Mouse (Mus musculus): ENCODE data around the gene Tead3.

DNA sequence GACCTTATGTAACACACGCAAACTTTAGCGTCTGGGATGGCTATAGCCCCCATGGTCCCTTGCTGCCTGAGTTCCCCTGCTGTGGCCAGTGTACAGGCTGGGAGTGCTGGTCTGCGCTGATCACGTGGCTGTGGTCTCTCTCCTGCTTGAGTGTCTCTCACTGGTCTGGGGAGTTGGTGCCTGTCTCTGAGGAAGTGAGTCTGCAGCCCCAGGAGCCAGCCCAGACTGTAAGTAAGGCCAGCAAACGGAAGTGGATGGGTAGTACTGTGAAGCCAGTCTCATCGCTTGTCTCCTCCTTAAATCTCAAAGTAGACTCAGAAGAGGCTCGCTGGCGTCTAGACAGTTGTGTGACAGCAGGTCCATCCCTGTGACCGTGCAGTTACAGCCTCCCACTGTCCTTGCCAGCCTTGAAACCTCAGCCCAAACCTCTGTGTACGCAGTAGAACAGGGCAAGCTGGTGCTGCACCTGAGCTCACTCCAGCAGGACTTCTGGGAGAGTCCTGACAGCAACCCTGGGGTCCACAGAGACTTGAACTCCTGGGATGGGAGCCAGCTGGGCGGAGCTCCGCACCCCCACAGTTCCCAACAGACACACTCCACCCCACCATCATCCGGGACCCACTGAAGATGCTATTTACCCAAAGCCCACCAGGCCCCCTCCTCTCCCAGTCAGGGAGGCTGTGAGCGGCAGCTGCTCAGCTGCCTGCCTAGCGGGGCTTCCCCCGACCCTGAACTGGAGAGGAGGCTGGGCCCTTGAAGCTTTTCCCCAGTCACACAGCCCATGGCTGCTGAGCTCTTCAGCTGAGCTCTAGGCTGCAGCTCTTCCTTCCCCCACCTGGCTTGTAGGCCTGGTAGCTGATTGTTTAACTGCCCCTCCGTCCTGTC, 55.9 kb downstream of the Tead3 start:
- TF ChIP-seq CTCF (IDR thresholded peaks at IDR 0.05; ENCODE audit: low read depth, low read length), result no peak
- TF ChIP-seq GATA1 (IDR thresholded peaks at IDR 0.05; ENCODE audit: borderline replicate concordance, low read length), result no peak
